Mouse (Mus musculus) liver, adult (tissue): ENCODE results near the gene Adgrv1.

Source experiments
- GATA4 ChIP-seq: IDR thresholded peaks from 2 replicates; pipeline ENCODE4 v1.6.1; 2014; ENCODE audit warnings: mild to moderate bottlenecking, low read length; ENCODE audit not compliant: insufficient replicate concordance

Gene Adgrv1

DNA sequence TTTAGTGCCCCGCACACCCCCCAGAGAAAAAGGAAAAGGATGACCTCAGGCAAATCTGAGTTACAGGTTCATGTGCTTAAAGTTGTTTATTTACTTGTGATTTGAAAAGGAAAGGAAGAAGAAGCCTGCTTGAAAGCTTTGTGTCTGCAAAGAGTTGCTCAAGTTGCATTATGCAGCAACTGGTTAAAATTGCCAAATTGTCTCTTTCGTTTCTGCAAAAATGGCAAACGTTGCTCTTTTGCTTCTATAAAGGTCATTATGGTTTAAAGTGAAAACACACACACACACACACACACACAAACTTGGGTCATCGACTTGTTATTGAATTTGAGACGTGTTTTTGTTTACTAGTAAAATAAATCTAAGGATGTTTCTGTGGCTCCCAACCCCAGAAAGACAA lies 500.3 kb downstream of the Adgrv1 start:
- no peak for TF ChIP-seq GATA4

DNA sequence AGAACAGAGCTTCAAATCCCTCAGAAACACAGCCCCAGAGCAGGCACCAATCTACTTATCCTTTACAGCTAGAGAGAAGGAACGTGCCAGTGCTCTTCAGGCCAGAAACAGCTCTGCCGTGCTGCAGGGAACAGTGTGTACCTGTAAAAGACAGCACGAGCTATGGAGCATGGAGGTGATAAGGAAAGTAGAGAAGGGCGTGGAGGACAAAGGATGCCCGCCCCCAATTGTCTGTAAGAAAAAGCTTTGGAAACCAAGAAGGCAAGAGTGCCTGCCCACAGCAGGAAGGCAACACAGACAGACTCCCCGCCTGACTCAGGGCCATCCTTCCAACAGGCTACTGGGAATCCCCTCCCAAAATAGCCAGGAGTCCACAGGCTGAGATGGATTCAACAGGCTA lies 501.1 kb downstream of the Adgrv1 start:
- no peak for TF ChIP-seq GATA4

- TF ChIP-seq GATA4, result no peak
Measured at GRCm38 (mm10) chr13:81130742-81131524, 502.0 kb downstream of the Adgrv1 start.

GRCm38 (mm10) chr13:81125846-81126245 lies 507.1 kb downstream of the Adgrv1 start:
- TF ChIP-seq GATA4, result no peak

DNA sequence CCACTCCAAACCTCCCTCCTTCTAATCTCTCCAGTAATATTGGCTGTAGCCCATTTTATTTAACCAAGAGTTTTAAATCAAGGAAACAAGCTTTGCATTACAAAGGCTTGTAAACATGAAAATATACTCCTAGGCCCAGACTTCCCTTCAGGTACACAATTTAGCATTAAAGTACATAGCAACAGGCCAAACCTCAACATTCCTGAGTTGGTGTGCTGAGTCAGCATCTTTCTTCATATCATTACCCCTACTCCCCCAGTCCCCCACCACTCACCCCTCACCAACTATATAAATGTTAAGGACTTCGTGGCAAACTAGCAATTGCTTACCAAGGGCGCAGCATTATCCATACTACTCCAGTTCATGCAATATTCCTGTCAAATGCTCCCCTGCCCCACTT lies 510.7 kb downstream of the Adgrv1 start:
- TF ChIP-seq GATA4, result no peak

DNA sequence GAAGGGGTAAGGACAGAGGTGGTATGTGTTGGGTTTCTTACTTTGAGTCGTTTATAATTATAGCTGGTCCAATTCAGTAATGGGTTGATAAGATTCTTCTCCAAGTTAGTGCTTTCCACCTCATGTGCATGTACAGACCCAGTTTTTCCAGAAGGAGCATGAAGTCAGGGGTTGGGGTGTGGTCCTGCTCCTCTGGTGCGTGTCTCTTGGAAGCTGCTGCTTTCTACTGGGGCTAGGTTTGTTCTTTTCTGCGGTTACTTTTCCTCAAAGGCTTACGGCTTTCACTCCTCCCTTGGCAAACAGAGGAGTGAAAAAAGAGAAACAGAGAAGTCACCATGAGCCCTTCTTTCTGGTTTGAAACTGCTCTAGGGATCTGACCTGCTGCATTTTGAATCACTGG lies 522.5 kb downstream of the Adgrv1 start:
- no peak for TF ChIP-seq GATA4

- no peak for TF ChIP-seq GATA4
Measured at GRCm38 (mm10) chr13:81109676-81110075, 523.3 kb downstream of the Adgrv1 start.

DNA sequence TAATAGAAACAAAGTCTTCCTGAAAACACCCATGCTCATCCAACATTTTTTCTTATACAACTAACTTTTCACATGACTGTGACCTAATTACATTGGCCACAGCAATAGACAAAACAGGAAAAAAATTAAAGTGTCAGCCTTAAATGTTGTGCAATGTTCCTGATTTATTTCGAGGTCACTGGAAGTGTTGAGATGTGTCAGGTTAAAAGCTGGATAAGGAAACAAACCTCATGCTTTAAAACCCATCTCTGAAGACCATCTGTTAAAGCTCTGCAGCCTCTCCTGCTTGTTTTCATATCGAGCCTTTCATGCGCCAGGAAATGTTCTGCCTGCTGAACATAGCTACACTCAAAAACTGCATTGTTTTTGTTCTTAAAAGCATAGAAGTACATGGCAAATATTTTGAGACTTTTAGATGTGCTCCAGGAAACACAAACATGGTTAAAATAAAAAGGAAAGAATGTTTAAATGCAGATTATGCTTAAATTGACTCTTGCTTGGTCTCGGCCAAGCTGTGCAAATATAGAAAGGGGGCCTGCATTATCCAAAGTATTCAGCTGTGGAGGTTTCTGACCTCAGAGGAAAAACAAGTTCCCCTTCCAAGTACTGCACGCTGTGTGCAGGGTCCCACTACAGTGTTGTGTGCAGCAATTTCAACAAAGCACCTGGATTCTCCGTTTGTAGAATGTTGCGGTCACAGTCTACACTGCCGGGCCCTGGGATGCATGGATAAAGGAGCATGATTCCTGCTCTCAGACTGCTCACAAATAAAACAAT lies 524.2 kb downstream of the Adgrv1 start:
- TF ChIP-seq GATA4, result no peak

DNA sequence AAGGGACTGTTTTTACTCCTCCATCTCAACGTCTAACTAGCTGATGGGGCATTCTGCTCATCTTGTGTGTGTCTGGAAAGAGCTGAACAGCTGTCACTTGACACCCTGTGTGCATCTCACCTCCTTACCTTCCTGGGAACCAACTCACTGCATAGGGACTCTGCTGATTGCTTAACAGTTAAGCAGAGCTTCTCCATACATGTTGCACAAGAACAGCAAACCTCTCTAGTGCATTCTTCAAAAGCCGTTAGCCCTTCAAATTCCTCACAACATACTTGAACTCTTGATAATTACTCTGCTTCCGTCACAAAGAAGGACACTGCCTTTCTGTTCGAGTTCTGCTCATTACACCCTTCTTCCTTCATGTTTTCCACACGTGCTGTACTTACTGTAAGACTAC lies 525.5 kb downstream of the Adgrv1 start:
- no peak for TF ChIP-seq GATA4

- TF ChIP-seq GATA4, result no peak
Measured at GRCm38 (mm10) chr13:81103794-81104193, 529.2 kb downstream of the Adgrv1 start.

GRCm38 (mm10) chr13:81096424-81096823 lies 536.5 kb downstream of the Adgrv1 start:
- no peak for TF ChIP-seq GATA4

DNA sequence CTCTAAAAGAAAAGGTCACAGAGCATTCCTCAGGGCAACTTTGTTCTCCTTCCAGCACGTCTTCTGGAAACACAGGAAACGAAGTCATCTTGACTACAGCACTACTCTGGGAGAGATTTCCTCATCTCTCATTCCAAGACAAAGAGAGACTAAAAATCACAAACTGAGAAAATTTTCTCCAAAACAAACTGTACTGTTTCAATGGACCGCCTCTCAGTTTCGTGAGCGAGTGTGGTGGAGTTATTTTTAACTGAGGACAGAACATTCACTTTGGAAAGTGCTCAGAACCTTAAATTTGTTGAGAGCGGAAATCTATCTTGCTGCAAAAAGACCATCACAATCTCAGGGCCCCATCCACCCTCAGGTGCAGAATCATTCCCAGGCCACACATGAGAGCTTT lies 538.4 kb downstream of the Adgrv1 start:
- no peak for TF ChIP-seq GATA4

DNA sequence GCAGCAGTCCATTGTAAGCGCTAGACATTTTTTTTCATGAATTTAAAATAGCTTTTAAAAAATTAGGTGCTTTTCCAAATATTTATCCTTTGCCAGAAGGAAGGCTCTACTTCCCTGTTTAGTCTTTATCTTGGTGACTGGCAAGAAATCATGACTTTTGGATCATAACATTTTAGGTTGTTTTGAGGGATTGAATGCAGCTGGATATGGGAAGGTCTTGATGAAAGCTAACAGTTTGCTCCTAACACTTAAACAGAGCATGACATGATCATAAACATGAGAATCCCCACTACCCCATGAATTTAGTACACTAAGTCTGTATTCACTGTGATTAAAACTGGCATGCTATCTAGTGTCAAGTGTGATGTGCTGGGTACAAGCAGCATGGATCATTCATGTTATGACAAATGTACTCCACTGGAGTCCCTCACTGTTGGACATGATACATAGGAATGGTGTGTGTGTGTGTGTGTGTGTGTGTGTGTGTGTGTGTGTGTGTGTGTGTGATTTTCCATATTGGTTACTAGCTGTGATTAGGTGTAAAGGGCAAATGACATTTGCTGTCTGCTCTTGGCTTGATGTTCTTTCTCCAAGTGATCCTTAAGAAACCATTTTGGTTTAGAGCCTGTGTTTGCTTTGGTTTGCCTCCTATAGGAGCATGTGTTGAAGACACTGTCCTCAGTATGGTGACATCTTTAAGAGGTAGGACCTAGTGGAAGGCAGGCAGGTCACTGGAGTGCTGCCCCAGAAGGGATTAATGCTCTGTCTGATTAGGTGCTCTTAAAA lies 542.7 kb downstream of the Adgrv1 start:
- no peak for TF ChIP-seq GATA4

DNA sequence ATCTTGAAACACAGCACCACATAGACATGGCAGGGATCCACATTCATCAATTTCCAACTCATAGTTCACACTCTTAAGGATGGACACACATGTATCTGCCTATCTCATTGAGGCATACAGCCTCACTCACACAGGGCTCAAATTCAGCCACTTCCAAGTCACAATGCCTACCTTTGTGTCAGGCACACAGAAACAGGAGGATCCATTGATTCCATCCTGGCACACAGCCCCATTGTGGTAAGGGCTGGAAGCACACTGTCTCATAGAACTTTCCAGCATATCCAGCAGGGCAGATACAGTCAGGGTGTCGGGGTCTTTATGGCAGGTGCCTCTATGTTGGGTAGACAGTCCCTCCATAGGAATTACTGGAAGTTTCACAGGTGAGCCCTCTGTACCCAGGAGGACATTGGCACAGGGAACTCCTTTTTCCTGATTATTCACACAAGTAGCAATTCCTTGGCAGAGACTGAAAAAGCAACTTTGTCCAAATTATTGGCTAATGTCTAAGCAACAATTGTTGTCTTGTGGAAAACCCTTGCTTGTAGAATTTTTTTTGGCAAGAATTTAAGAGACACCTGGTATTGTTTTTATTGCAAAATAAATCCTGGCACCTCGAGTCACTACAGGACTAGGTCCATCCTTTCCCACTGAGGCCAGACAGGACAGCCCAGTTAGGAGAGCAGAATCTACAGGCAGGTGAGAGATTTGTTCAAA lies 545.8 kb downstream of the Adgrv1 start:
- no peak for TF ChIP-seq GATA4

DNA sequence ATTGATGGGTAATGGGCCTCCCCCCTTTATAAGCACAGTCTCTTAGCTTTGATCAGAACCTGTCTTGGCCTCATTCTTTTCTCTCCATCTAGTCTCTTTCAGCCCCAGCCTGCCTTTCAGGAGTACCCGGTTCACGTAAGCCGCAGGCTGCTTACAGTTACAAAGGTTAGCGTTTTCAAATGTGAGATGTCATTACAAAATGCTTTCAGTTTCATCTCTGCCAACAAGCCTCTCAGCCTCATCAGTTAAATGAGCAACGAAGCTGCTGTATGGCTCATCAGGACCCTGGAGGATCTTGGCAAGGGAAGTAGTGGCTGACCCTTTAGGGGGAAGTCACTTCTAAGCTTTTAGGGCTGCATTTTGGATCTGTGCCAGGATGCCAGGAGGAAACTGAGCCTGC lies 560.7 kb downstream of the Adgrv1 start:
- no peak for TF ChIP-seq GATA4

DNA sequence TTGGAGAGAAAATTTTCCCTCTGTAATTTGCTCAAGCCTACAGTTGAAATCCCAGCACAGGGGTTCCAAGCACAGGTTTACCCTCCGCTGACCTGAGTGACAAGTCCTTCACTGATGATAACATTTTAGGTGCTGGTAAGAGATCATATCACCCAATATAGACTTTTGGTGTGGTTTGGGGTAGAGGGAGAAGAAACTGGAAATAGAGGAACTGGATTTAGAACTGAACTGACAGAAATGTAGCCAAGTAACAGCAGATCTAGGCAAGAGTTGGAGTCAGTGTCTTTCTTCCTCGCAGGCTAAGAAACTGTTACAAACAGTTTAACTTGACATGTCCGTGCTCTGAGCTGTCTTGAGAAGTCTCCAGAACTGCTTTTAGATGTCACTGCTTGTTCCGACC lies 581.5 kb downstream of the Adgrv1 start:
- no peak for TF ChIP-seq GATA4

GRCm38 (mm10) chr13:81050911-81051310 lies 582.0 kb downstream of the Adgrv1 start:
- TF ChIP-seq GATA4, result no peak
